Mouse (Mus musculus): ENCODE data around the gene Mrln.
"Not testable (repeated sequence)": the region's sequence is repeated elsewhere in the genome, so short reads cannot be mapped to it uniquely, and the experiment has no call there.

The Mrln gene

DNA sequence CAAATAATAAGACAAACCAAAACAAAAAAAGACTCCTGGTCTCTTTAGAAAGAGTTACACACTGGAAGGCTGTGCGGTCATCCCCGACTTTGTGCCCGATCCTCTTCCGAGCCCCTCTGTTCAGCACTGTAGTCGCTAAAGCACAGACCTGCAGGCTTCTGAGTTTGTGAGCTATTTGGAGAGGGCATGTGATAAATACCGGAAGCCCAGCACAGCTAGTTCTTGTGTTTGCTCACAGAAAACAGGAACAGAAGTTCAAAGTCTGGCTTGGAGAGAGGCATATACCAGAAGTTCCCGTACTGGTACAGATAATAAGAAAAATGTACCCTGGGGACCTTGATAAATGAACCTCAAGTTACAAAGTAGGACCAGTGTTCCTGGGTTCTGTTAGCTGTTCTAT, 9.2 kb upstream of the Mrln start:
- in situ Hi-C loops (cut with MboI, MseI): no loop called here

DNA sequence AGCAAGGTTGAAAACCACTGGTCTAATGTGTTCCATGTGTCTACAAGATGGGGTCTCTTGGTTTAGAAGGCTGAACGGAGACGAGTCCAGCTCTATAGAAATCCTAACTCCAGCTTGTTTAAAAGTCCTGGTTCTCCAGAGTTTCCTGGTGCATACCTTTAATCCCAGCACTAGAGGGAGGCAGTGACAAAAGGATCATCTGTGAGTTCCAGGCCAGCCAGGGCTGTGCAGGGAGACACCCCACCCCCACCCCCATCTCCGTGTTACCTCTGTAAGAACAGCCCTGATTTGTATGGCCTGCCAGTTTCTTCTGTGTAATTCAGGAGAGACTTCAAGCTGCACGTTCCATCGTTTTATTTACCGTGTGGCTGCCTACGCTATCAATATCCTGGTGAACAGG, 8.7 kb upstream of the Mrln start:
- in situ Hi-C loops (cut with MboI, MseI): no loop called here

DNA sequence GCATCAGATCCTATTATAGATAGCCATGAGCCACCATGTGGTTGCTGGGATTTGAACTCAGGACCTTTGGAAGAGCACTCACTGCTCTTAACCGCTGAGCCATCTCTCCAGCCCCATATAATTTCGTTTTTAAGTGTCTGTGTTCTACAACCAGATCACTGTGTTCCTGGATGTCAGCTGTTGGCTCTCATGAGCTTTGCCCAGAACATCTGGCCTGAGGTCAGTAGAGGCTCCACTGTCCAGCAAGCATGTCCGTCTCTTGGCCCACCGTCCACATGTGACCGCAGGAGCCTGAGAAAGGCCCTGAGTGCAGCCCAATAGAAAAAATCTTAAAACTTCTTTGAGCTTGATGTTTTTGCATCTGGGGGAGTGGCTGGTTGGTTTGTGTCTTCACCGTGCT, 7.8 kb upstream of the Mrln start:
- in situ Hi-C loops (cut with MboI, MseI): no loop called here

DNA sequence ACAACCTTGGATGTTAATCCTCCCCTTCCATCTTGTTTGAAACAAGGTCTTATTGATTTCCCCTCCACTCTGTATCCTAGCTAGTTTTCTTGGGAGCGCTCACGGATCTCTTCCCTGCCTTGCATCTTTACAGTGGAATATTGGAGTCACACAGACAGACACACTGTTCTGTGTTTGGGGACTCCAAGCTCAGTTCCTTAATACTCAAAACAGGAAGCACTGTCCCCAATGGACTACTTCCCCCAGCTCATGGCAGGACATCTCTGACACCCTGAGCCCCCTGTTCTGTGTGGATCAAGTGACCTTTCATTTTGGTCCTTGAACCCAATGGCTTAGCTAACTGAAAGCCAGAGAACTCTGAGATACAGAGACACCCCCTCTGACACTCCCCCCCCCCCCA, 6.9 kb upstream of the Mrln start:
- in situ Hi-C loops (cut with MboI, MseI): no loop called here

DNA sequence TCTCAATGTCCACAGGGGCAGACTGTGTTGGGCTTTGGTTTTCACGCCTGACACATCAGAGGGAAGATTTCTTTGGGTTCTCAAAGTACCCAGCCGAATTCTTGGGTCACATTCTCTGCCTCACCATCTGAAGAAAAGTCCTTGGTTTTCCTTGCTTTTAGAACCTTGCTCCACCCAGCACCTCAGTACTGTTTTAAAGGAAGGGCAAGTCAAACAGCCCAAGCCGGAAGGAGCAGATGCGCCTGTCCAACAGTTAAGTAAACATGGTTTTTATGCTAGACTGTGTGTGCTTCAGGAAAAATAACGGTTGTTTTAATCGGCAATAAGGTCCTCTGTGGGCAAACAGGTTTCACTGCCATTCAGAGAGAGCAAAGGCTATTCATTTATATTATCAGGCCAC, 6.5 kb upstream of the Mrln start:
- in situ Hi-C loops (cut with MboI, MseI): no loop called here

DNA sequence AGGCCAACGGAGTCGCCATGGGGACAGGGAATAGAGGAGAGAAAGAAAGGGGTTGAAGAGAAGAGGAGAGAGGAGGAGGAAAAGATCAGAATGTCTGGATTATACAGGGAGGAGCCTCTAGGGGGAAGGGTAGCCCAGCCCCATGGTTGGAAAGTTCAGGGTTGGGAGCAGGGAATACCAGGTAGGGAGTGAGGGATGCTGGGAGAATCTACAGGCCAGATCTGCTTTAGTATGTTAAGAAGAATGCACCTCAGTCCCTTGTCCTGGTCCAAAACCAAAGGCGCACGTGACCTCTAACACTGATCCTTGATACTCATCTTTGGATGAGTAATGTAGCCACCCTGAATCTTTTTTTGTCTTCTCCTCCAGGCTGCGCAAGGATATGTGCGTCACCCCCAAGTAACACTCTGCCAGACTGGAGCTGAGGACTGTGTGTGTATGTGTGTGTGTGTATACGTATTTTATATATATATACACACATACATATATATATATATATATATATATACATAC, 5.5 kb upstream of the Mrln start:
- in situ Hi-C loops (cut with MboI, MseI): no loop called here

DNA sequence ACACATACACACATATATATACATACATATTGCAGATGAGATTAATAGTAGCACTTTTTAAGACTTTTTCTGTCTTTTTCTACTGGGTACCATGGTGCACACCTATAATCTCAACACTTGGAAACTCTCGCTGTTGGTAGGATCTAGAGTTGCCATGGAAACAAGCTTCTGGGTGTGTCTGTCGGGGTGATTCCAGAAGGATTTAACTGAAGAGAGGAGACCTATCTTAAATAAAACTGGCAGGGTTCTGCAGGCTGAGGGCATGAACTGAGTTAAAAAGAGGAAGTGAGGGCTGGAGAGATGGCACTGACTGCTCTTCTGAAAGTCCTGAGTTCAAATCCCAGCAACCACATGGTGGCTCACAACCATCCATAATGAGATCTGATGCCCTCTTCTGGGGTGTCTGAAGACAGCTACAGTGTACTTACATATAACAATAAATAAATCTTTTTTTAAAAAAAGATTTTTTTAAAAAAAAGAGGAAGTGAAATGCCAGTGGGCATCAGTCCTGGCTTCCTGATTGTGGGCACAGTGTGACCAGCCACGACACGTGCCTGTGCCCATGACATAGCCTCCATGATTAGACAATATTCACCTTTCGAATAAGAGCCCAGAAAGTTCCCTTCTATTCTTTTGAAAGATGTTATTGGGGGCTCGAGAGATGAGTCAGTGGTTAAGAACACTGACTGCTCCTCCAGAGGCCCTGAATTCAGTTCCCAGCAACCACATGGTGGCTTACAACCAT, 4.8 kb upstream of the Mrln start:
- in situ Hi-C loops (cut with MboI, MseI): no loop called here

DNA sequence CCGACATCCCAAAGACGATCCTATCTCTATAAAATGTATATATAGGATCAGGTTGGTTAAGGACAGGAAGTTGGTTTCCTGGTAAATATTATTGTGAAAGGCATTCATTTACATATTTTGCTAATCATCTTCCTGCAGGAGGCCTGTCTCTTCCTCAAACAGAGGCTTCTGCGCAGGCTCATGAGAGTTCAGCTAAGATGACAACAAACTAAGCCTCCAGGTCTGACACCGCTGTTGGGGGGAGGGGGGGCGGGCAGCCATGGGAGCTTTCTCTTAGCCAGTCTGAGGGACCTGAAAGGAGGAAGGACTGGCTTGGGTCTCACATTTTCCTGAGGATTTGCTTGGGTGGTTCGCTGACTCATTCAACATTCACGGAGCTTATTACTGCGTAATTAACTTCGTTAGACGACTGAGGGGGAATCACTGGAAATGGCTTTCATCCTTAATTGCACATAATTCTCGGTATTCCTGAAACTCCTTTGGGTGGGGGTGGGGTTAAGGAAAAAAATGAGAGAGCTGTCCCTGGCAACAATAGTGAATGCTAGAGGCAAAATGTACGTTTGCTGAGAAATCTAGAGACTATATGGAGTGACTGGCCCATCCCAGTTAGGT, 3.5 kb upstream of the Mrln start:
- in situ Hi-C loops (cut with MboI, MseI): no loop called here

DNA sequence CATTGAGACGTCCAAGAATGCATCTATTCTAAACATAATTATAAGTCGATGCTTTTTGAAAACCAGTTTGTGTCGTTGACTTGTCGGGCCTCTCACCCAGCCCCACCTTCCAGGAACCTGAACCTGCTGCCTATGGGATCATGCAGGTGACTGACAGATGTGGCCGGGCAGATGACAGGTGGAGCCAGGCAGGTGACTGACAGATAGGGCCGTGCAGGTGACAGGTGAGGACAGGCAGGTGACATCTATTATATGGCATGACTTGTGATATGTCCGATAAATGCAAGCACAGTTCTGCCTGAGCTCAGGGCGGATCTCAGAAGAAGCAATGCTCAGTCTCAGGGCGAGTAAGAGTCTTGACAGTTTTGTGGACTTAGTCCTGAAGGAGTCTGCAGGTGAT, 6.8 kb downstream of the Mrln start:
- in situ Hi-C loops (cut with MboI, MseI): no loop called here

DNA sequence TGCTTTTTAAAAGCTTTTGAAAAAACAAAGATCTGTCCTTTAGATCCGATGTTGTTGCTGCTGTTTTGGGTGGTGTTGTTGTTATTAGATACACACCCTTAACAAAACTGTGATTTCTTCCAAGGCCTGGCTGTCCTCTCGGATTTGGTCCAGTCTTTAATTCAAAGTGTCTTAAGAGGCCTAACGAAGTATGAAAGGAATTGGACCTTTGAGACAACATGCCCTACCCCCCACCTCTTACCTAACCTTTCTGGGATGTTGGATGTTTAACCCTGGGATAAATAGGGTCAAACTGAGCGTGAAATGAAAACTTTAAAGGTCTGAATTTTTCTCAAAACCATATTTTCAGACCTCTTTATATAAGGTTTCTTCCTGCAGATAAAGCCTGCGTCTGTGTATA, 16.5 kb downstream of the Mrln start:
- in situ Hi-C loops (cut with MboI, MseI): no loop called here

DNA sequence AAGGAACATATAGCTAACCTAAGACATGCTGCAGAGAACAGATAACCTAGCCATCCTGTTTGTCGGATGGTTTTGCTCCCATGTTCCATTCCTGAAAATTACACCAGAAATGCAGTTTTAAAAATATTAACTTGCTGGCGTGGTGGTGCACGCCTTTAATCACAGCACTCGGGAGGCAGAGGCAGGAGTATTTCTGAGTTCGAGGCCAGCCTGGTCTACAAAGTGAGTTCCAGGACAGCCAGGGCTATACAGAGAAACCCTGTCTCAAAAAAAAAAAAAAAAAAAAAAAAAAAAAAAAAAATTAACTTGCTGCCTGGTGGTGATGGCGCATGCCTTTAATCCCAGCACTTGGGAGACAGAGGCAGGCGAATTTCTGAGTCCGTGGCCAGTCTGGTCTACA, 17.8 kb downstream of the Mrln start:
- in situ Hi-C loops (cut with MboI, MseI): not testable (repeated sequence)

DNA sequence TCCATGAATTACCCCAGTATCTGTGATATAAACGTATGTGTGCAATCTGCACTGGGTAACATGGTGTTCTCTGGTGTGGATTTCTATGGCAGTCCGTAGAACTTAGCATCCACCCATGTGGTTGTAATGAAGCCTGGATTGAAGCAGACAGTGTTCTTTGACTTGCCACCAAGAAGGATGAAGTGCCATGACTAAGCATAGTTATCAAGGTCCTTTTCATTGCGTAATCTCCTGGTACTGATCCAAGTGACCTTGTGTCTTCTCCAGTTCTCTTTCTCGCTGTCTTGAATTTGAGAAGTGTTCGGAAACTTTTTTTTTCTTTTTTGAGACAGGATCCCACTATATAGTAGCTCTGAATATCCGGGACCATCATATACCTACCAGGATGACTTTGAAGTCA, 20.1 kb downstream of the Mrln start:
- in situ Hi-C loops (cut with MboI, MseI): no loop called here

DNA sequence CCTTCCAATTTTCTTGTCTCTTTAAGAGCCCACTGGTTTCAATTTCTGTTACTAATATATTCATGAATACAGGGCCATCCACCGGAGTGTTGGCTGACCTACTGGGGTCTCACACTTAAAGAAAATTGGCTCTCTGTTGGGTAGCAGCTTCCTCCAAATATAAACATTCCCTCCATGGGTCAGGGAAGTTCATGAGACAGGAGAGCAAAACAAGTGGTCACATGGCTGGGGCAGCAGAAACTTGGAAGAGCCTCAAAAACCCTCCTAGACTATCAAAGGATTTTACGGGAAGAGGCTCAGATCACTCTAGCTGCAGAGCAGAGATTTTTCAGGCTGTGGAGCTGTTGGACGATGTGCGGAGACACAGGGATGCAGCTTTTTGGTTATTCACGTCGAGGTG, 21.3 kb downstream of the Mrln start:
- in situ Hi-C loops (cut with MboI, MseI): no loop called here

DNA sequence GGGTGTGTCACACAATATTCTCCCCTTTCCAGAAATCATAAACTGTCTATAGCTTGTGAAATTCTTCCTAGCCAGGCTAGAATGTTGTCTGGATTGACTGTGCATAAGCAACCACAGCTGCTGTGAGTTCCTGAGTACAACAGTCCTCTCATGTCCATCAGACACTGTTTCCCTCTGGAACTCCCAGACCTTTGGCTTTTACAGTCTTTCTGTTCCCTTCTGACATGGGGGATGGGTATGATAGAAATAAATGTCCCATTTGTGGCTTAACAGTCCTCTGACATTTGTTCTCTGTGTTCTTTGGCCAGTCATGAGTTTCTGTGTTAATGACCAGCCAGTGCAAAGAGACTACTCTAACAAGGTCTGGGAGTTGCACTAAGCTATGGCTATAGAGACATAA, 22.1 kb downstream of the Mrln start:
- in situ Hi-C loops (cut with MboI, MseI): no loop called here

DNA sequence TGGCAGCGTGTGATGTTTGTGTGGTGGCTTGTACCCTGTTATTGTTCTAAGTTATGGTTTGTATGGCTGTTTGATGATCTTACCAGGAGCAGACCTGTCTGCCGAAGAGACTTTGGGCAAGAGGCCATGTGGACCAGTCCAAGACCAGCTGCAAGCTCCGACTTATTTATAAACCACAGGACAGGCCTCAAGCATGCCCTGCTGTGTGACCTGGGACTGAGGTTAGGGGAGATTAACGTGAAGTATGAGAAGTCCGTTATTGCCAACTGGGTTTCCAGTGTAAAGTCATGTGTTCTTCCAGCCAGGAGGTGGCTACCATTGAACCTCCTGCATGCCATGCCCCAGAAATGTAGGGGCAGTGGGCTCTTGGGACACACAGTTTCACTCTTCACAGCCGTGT, 25.9 kb downstream of the Mrln start:
- in situ Hi-C loops (cut with MboI, MseI): no loop called here

DNA sequence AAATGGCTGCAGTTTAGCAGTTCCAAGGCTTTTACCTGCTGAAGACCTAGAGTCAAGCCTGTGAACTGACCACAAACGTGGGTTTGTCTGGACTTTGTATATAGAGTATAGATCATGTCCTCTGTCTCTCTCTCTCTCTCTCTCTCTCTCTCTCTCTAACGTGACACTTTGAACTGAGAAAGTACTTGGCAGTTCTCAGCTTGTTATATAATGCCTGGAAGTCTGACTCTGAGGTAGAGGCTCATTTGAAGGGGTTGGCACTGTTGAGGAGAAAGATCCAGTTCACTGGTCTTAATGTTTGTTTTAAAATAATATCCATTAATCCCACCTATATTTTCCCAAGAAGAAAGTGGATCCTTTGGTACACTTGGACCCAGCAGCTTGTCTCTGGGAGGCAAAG, 33.5 kb downstream of the Mrln start:
- in situ Hi-C loops (cut with MboI, MseI): no loop called here

DNA sequence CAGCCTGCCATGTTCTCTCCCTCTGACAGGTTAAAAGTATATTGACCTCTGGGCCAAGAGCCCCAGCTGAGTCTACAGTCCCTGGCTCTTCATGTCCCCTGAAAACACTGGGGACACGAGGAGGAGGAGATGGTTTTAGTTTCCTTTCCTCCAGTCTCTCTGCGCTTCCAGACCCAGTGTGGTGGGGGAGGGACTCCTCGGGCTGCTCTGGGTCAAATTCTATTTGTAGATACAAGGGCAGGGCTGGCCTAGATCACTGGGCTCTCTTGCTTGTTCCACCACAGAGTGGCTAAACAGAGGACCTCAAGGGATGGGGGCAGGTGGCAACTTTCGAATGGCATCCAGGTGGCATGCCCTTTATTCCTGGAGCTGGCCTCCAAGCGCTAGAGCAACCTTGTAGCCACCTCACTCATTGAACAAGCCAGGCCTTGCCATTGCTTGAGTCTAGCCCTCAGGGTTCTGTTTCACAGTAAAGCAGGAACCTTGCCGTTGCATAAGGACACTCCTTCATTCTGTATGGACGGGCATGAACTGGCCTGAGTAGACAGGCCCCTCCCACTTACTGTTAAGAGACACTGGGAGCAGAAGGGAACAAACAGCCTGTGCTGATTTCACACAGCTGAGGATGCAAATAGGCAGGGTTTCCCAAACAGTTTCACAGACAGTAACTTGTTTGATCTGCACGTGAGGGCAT, 38.4 kb downstream of the Mrln start:
- in situ Hi-C loops (cut with MboI, MseI): no loop called here

DNA sequence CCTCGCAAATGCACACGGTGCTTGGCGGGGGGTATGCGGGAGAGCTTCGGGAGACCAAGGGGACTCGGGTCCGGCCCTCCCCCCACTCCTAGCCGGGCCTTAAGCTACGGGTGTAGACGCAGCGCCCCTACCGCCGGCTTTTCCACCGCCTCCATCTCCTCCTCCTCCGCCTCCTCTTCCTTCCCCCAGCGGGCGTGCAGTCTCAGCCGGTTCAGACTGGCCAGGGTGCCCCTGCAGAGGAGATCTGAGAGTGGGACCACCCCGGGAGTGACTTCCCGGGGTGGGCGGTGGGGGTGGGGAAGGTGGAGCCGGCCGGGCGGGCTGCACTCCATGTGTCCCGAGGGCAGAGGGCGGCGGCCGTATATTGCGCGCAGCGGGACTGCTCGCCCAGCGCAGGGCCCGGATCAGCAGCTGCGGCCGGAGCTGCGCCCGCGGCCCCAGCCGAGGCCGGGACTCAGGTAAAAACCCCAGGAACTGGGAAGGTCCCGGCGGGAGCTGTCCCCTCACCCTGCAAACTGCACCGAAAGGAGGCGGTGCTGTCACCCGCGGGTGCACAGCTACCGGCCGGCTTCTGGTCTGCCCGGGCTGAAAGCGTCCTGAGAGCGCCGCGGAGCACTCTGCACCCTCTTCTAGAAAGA, 40.6 kb downstream of the Mrln start, which contains the start of gene Slc16a9:
Gene Slc16a9, plus strand, starts transcription at position 180 of the 638 bp plus-strand sequence.
- in situ Hi-C loops (cut with MboI, MseI): no loop called here

DNA sequence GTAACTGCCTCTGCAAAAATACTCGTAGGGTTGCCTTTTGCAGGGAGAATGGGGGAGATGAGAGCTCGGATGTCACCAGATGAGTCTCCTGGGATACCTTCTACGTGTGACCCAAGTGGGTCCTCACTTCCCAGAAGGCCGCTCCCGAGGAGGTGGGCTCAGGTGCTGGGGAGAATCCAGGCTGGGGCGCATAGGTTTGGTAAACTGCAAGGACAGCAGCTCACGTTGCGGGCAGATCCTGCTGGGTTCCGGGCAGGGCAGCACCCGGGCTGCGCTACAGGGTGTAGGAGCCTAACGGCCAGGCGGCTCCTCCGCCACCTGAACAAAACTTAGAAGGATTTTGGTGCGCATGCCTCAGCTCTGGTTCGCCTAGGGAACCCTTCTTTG, 41.1 kb downstream of the Mrln start:
- in situ Hi-C loops (cut with MboI, MseI): no loop called here

DNA sequence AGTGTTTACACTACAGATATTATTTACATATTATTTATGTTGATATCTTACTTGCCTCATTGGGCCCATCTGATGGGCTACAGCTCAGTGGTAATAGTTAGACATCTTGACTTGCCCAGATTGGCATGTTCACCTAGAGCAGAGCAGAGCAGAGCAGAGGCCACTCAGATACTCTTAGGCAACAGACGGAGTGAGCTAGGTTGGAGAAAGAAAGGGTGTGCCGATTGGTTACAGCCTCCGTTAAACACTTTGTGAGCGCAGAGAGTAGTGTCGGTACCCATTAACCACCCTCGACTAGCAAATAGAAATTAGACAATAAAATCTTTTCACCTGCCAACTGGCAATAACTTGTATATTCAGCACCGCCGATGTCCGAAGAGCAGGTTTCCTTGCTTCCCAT, 41.6 kb downstream of the Mrln start:
- in situ Hi-C loops (cut with MboI, MseI): no loop called here

DNA sequence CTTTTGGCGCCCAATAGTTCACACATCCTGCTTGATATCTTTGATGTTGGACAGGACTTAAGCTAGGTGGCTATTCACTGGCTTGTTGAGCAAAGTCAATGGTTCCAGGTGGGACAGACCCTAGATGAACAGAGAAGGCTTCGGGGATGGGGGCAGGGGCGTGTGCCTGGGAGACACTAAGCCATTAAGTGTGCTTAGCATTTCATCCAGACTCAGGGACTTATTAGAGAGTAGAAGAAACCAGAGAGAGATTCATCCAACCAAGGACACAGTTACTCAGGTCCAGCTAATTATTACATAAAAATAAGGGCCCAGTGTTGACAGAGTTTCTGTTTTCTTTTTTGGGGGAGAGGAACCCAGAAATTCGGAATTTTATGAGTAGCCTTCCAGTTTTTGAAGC, 45.9 kb downstream of the Mrln start:
- in situ Hi-C loops (cut with MboI, MseI): no loop called here

DNA sequence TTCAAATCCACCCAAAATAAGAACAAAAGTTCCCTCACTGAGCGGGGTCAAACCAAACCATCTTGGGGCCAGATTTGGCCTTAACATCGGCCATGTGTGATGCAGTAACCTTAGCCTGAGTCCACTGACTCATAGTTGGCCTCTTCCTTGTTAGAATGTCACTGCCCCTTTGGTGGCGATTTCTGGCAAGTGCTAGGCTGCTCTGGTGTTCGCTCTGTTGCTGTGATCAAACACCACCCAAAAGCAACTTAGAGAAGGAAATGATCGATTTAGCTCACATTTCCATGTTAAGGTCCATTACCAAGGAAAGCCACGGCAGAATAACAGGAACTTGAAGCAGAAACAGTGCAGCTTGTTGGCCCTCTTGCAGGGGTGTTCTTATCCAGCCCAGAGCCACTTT, 46.3 kb downstream of the Mrln start:
- in situ Hi-C loops (cut with MboI, MseI): no loop called here
